9 mouse cellular contexts compared by ENCODE assay signal in genomic region chr15:82361459-82362018, GRCm38 (mm10). TPM values are rescaled to one million over a fixed set of nuclear protein-coding genes. Genes with fewer than 3 reads are reported as not detected.
A peak's percentile ranks its signal among the peaks of the same experiment; 100 is the strongest.
DNase-seq lines count a peak whose midpoint lies in the region; ATAC-seq and TF ChIP-seq lines count a peak whose summit lies in the region.
"Had no signal": no experiment of that assay in that cellular context is flagged by ENCODE, and none has a peak within 500 bp of the region (broad histone marks: within the 10 kb centered on the region; RNA-seq: fewer than 3 reads in every experiment).

No protein-coding gene starts in this region.

- H3K9ac ChIP-seq in heart, embryonic 16.5 days (ENCODE audit: low read length): peak overlapping the region; percentile 35; the same call in 1 of the 2 replicates
- no peak overlapping the region for H3K9ac ChIP-seq in liver, embryonic 14.5 days (replicated peaks)
- no peak overlapping the region for H3K9ac ChIP-seq in midbrain, embryonic 13.5 days (replicated peaks)
- H3K9ac ChIP-seq: midbrain, embryonic 12.5 days had no signal

- peak; percentile 80 for ATAC-seq in heart, embryonic 16.5 days (replicated peaks; ENCODE audit: extremely low read depth, insufficient read depth, low FRiP score)
- ATAC-seq in liver, embryonic 14.5 days (ENCODE audit: insufficient read depth): peak; percentile 41; the same call in 1 of the 2 replicates
- ATAC-seq in midbrain, embryonic 13.5 days: no peak

- no peak overlapping the region for H3K27ac ChIP-seq in layer of hippocampus, adult 2 months
- peak overlapping the region; percentile 82 for H3K27ac ChIP-seq in heart, embryonic 16.5 days (ENCODE audit: low read length)
- no peak overlapping the region for H3K27ac ChIP-seq in liver, embryonic 14.5 days
- H3K27ac ChIP-seq in midbrain, embryonic 13.5 days: no peak overlapping the region
- H3K27ac ChIP-seq: midbrain, embryonic 12.5 days had no signal

- H3K4me1 ChIP-seq in heart, embryonic 16.5 days (ENCODE audit: control insufficient read depth, insufficient read depth, low read length): peaks cover 15% of the 10 kb centered on the region
- peaks cover 0 to 5% of the 10 kb centered on the region in 2 experiments; a peak in 2 of 4 replicates for H3K4me1 ChIP-seq in liver, embryonic 14.5 days (replicated peaks; ENCODE audit: control insufficient read depth in 2 of 2, insufficient read depth in 2 of 2, low read length in 1 of 2)
- H3K4me1 ChIP-seq in midbrain, embryonic 13.5 days (replicated peaks): no peaks in the 10 kb centered on the region
- H3K4me1 ChIP-seq: midbrain, embryonic 12.5 days had no signal

- WGBS in heart, embryonic 16.5 days: 65% methylated on average over 11 of the region's 11 CpGs
- 68% methylated on average over 11 of the region's 11 CpGs for WGBS in liver, embryonic 14.5 days (ENCODE audit: insufficient replicate concordance)
- 79% methylated on average over 11 of the region's 11 CpGs for WGBS in midbrain, embryonic 13.5 days

- TF ChIP-seq EP300 in liver, embryonic 14.5 days (IDR thresholded peaks at IDR 0.05; ENCODE audit: low read depth): no peak

- no peaks in the 10 kb centered on the region for H3K9me3 ChIP-seq in heart, embryonic 16.5 days (replicated peaks; ENCODE audit: control insufficient read depth, low read length)
- no peaks in the 10 kb centered on the region for H3K9me3 ChIP-seq in liver, embryonic 14.5 days (ENCODE audit: control insufficient read depth, low read length)
- no peaks in the 10 kb centered on the region for H3K9me3 ChIP-seq in midbrain, embryonic 13.5 days
- H3K9me3 ChIP-seq: midbrain, embryonic 12.5 days had no signal

- no peaks in the 10 kb centered on the region for H3K27me3 ChIP-seq in heart, embryonic 16.5 days (ENCODE audit: control insufficient read depth, insufficient read depth, low read length)
- H3K27me3 ChIP-seq in liver, embryonic 14.5 days (ENCODE audit: control insufficient read depth, insufficient read depth, low read length): no peaks in the 10 kb centered on the region
- H3K27me3 ChIP-seq in midbrain, embryonic 13.5 days: no peaks in the 10 kb centered on the region
- H3K27me3 ChIP-seq: midbrain, embryonic 12.5 days had no signal

- no peak overlapping the region for H3K4me2 ChIP-seq in heart, embryonic 16.5 days (ENCODE audit: low read depth, low read length)
- H3K4me2 ChIP-seq in liver, embryonic 14.5 days (ENCODE audit: low read depth): no peak overlapping the region
- H3K4me2 ChIP-seq in midbrain, embryonic 13.5 days (replicated peaks): no peak overlapping the region
- H3K4me2 ChIP-seq: midbrain, embryonic 12.5 days had no signal

- TF ChIP-seq CTCF in layer of hippocampus, adult 2 months (conservative IDR thresholded peaks at IDR 0.05): peak; percentile 66
- TF ChIP-seq CTCF in liver, embryonic 14.5 days (IDR thresholded peaks at IDR 0.05; ENCODE audit: low read depth): peak; percentile 40

- no peak overlapping the region for H3K4me3 ChIP-seq in layer of hippocampus, adult 2 months
- H3K4me3 ChIP-seq in heart, embryonic 16.5 days (ENCODE audit: low read length): no peak overlapping the region
- no peak overlapping the region for H3K4me3 ChIP-seq in liver, embryonic 14.5 days (ENCODE audit: insufficient read depth in 1 of 2, low read depth in 2 of 2, low read length in 2 of 2)
- no peak overlapping the region for H3K4me3 ChIP-seq in midbrain, embryonic 13.5 days (replicated peaks)
- H3K4me3 ChIP-seq: midbrain, embryonic 12.5 days had no signal

- H3K36me3 ChIP-seq in heart, embryonic 16.5 days (ENCODE audit: control insufficient read depth, insufficient read depth): no peaks in the 10 kb centered on the region
- no peaks in the 10 kb centered on the region for H3K36me3 ChIP-seq in liver, embryonic 14.5 days (replicated peaks; ENCODE audit: control insufficient read depth, insufficient read depth, low read depth)
- no peaks in the 10 kb centered on the region for H3K36me3 ChIP-seq in midbrain, embryonic 13.5 days
- H3K36me3 ChIP-seq: midbrain, embryonic 12.5 days had no signal

- DNase-seq in layer of hippocampus, adult 2 months (ENCODE audit: low spot score in 2 of 2): no peak
- no peak for DNase-seq in layer of hippocampus, adult 18-20 months (ENCODE audit: low spot score in 2 of 2)
- peak; percentile 62 for DNase-seq in ZHBTc4 (ENCODE audit: low read depth, low spot score)
- DNase-seq in liver, embryonic 14.5 days (ENCODE audit: low read depth in 3 of 3, low spot score in 3 of 3): no peak
- DNase-seq in urinary bladder, postnatal 36 days (ENCODE audit: low spot score in 2 of 2): no peak
- no peak for DNase-seq in cerebellum, postnatal 4 days (ENCODE audit: low spot score in 2 of 2)

RNA-seq across cellular contexts. Expression of gene Ndufa6, which starts 7.4 kb away (rescaled TPM):
- 100 to 1,000 TPM; 209 to 211 TPM for total RNA-seq in layer of hippocampus, adult 2 months (2021)
- total RNA-seq in layer of hippocampus, adult 18-20 months (2021): 100 to 1,000 TPM; 206 to 215 TPM
- 604 and 609 TPM in 2 replicates for polyA plus RNA-seq in heart, embryonic 16.5 days (2015; fragmentation: Nextera tagmentation; extraction: Ambion mirVana)
- 152 and 288 TPM in 2 replicates for polyA plus RNA-seq in liver, embryonic 14.5 days (2012; rRNA removed)
- 435 and 447 TPM in 2 replicates for polyA plus RNA-seq in liver, embryonic 14.5 days (2014; fragmentation: Nextera tagmentation; extraction: Ambion mirVana)
- 350 and 359 TPM in 2 replicates for polyA plus RNA-seq in midbrain, embryonic 13.5 days (2015; fragmentation: Nextera tagmentation; extraction: Ambion mirVana)

RNA-seq across cellular contexts. Expression of gene Cyp2d22, which starts 18.5 kb away (rescaled TPM):
- 10 to 100 TPM; 43.0 to 53.8 TPM for total RNA-seq in layer of hippocampus, adult 2 months (2021)
- 10 to 100 TPM; 57.5 to 64.1 TPM for total RNA-seq in layer of hippocampus, adult 18-20 months (2021)
- 13.6 and 15.7 TPM in 2 replicates for polyA plus RNA-seq in heart, embryonic 16.5 days (2015; fragmentation: Nextera tagmentation; extraction: Ambion mirVana)
- polyA plus RNA-seq in liver, embryonic 14.5 days (2012; rRNA removed): 14.9 and 15.5 TPM in 2 replicates
- polyA plus RNA-seq in liver, embryonic 14.5 days (2014; fragmentation: Nextera tagmentation; extraction: Ambion mirVana): 8.4 and 10.0 TPM in 2 replicates
- polyA plus RNA-seq in midbrain, embryonic 13.5 days (2015; fragmentation: Nextera tagmentation; extraction: Ambion mirVana): 1.1 and 1.8 TPM in 2 replicates

RNA-seq across cellular contexts. Expression of gene Smdt1, which starts 22.8 kb away (rescaled TPM):
- total RNA-seq in layer of hippocampus, adult 2 months (2021): 100 to 1,000 TPM; 138 to 144 TPM
- 100 to 1,000 TPM; 149 to 152 TPM for total RNA-seq in layer of hippocampus, adult 18-20 months (2021)
- 340 and 355 TPM in 2 replicates for polyA plus RNA-seq in heart, embryonic 16.5 days (2015; fragmentation: Nextera tagmentation; extraction: Ambion mirVana)
- polyA plus RNA-seq in liver, embryonic 14.5 days (2012; rRNA removed): 109 and 121 TPM in 2 replicates
- polyA plus RNA-seq in liver, embryonic 14.5 days (2014; fragmentation: Nextera tagmentation; extraction: Ambion mirVana): 165 and 178 TPM in 2 replicates
- polyA plus RNA-seq in midbrain, embryonic 13.5 days (2015; fragmentation: Nextera tagmentation; extraction: Ambion mirVana): 303 and 324 TPM in 2 replicates

RNA-seq across cellular contexts. Expression of gene Pheta2, which starts 22.8 kb away (rescaled TPM):
- under 1 TPM; 0.41 to 0.64 TPM for total RNA-seq in layer of hippocampus, adult 2 months (2021)
- total RNA-seq in layer of hippocampus, adult 18-20 months (2021): under 1 TPM; 0.25 to 0.52 TPM
- 8.1 and 9.4 TPM in 2 replicates for polyA plus RNA-seq in heart, embryonic 16.5 days (2015; fragmentation: Nextera tagmentation; extraction: Ambion mirVana)
- 22.1 and 24.8 TPM in 2 replicates for polyA plus RNA-seq in liver, embryonic 14.5 days (2012; rRNA removed)
- polyA plus RNA-seq in liver, embryonic 14.5 days (2014; fragmentation: Nextera tagmentation; extraction: Ambion mirVana): 18.7 and 22.5 TPM in 2 replicates
- 0.99 and 1.5 TPM in 2 replicates for polyA plus RNA-seq in midbrain, embryonic 13.5 days (2015; fragmentation: Nextera tagmentation; extraction: Ambion mirVana)

RNA-seq across cellular contexts. Expression of gene Naga, which starts 22.8 kb away (rescaled TPM):
- total RNA-seq in layer of hippocampus, adult 2 months (2021): 10 to 100 TPM; 37.6 to 40.9 TPM
- 10 to 100 TPM; 33.5 to 40.5 TPM for total RNA-seq in layer of hippocampus, adult 18-20 months (2021)
- polyA plus RNA-seq in heart, embryonic 16.5 days (2015; fragmentation: Nextera tagmentation; extraction: Ambion mirVana): 44.1 and 47.8 TPM in 2 replicates
- polyA plus RNA-seq in liver, embryonic 14.5 days (2012; rRNA removed): 47.7 and 52.9 TPM in 2 replicates
- polyA plus RNA-seq in liver, embryonic 14.5 days (2014; fragmentation: Nextera tagmentation; extraction: Ambion mirVana): 34.2 and 43.3 TPM in 2 replicates
- 18.1 and 22.7 TPM in 2 replicates for polyA plus RNA-seq in midbrain, embryonic 13.5 days (2015; fragmentation: Nextera tagmentation; extraction: Ambion mirVana)
